ENCODE assay signal across 9 mouse cellular contexts in the genomic region with DNA sequence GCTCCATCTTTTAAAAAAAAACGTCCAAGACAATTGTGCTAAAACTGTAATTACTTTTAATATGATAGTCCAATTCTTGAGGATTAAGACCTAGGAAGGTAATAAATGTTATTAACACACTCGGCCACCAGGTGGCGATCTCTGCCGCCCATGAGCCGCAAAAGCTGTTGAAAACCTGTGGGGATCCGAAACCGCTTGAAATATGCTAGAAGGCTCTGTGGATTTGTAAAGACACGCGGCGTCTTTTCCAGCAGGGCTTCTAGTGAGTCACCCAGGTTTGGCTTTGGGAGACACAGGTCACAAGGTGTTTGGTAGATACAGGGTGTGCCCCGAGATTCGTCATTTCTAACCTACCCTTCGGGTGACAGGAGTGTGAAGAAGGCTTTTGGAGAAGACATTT. TPM values are rescaled to one million over a fixed set of nuclear protein-coding genes. Genes with fewer than 3 reads are reported as not detected.
DNase-seq lines count a peak whose midpoint lies in the region; ATAC-seq and TF ChIP-seq lines count a peak whose summit lies in the region.
"Had no signal": no experiment of that assay in that cellular context is flagged by ENCODE, and none has a peak within 500 bp of the region (broad histone marks: within the 10 kb centered on the region; RNA-seq: fewer than 3 reads in every experiment).

No protein-coding gene starts in this region.

- no peak overlapping the region for H3K4me3 ChIP-seq in ES-E14 (ENCODE audit: insufficient read depth in 1 of 2, low read depth in 1 of 2, low read length in 2 of 2, poor library complexity in 1 of 2, severe bottlenecking in 1 of 2)
- H3K4me3 ChIP-seq in liver, postnatal 0 days (ENCODE audit: low read depth, low read length) = no peak overlapping the region
- H3K4me3 ChIP-seq: limb, embryonic 12.5 days had no signal

- H3K4me2 ChIP-seq in liver, postnatal 0 days (ENCODE audit: low read depth, low read length) = peak overlapping the region; percentile 35; the same call in 1 of the 2 replicates
- H3K4me2 ChIP-seq: limb, embryonic 12.5 days had no signal

- peak; percentile 92 for TF ChIP-seq CTCF in liver, postnatal 0 days (IDR thresholded peaks at IDR 0.05; ENCODE audit: low read depth)

- peak; percentile 26; the same call in 1 of the 2 replicates for ATAC-seq in cerebellum, adult (ENCODE audit: insufficient number of reproducible peaks, low FRiP score, low TSS enrichment)
- peak; percentile 33; the same call in 1 of the 2 replicates for ATAC-seq in liver, postnatal 0 days

- H3K27ac ChIP-seq in ES-E14 (ENCODE audit: insufficient read depth, low read depth, low read length, poor library complexity, severe bottlenecking) = no peak overlapping the region
- H3K27ac ChIP-seq in liver, postnatal 0 days (ENCODE audit: low read depth) = no peak overlapping the region
- H3K27ac ChIP-seq: limb, embryonic 12.5 days had no signal

- in situ Hi-C loops in ES-E14 (cut with MboI; ENCODE audit: low sequenced_read_pairs in 2 of 2, unreplicated experiment in 2 of 2) = loop anchor here (5.0 to 10.0 kb wide), 2 partner anchors 94 to 96 kb away; no protein-coding TSS in a partner anchor

- no peaks in the 10 kb centered on the region for H3K27me3 ChIP-seq in liver, postnatal 0 days (ENCODE audit: insufficient read depth, low read length)
- H3K27me3 ChIP-seq: limb, embryonic 12.5 days had no signal

- no peak for TF ChIP-seq EP300 in liver, postnatal 0 days (IDR thresholded peaks at IDR 0.05; ENCODE audit: low read depth)

- 0 out of 4 replicates have a peak, but pooled peaks cover 2% of the 10 kb centered on the region in 2 experiments for H3K4me1 ChIP-seq in ES-E14 (ENCODE audit: control insufficient read depth in 2 of 2, insufficient read depth in 2 of 2, low read length in 2 of 2, poor library complexity in 1 of 2)
- H3K4me1 ChIP-seq in liver, postnatal 0 days (ENCODE audit: insufficient read depth) = peaks cover 3% of the 10 kb centered on the region; the same call in 1 of the 2 replicates
- H3K4me1 ChIP-seq: limb, embryonic 12.5 days had no signal

- no peak overlapping the region for H3K9ac ChIP-seq in ES-E14 (ENCODE audit: insufficient read depth, low read depth, low read length, poor library complexity, severe bottlenecking)
- H3K9ac ChIP-seq in liver, postnatal 0 days (replicated peaks) = no peak overlapping the region
- H3K9ac ChIP-seq: limb, embryonic 12.5 days had no signal

- DNase-seq in A20 (ENCODE audit: low read depth, low spot score) (peak; percentile 83), ES-E14 (ENCODE audit: low read depth, low spot score) (no peak)
- peak; percentile 50 to 77 for DNase-seq in frontal cortex, postnatal 25 days (ENCODE audit: low spot score in 2 of 2)
- peak; percentile 75 for DNase-seq in kidney, postnatal 14 days
- peak; percentile 83 for DNase-seq in liver, postnatal 0 days
- peak; percentile 82 for DNase-seq in retina, postnatal 1 day
- DNase-seq in urinary bladder, postnatal 14 days (ENCODE audit: low spot score) = peak; percentile 82

- H3K9me3 ChIP-seq in ES-E14 (ENCODE audit: control insufficient read depth, insufficient read depth, low read depth, low read length) = no peaks in the 10 kb centered on the region
- H3K9me3 ChIP-seq in liver, postnatal 0 days (ENCODE audit: low read length) = no peaks in the 10 kb centered on the region
- H3K9me3 ChIP-seq: limb, embryonic 12.5 days had no signal

- H3K36me3 ChIP-seq in ES-E14 (ENCODE audit: control insufficient read depth, insufficient read depth, low read length, poor library complexity, severe bottlenecking) = no peaks in the 10 kb centered on the region
- no peaks in the 10 kb centered on the region for H3K36me3 ChIP-seq in liver, postnatal 0 days (replicated peaks; ENCODE audit: insufficient read depth, low read length)
- H3K36me3 ChIP-seq: limb, embryonic 12.5 days had no signal

- WGBS in liver, postnatal 0 days (ENCODE audit: insufficient replicate concordance) = 23% methylated on average over 13 of the region's 13 CpGs

TF ChIP-seq in ES-E14, 5 proteins besides CTCF, POLR2A, EP300 and RAD21:
- TF ChIP-seq MAFK (IDR thresholded peaks at IDR 0.05; ENCODE audit: insufficient read depth, low read depth, low read length) = no peak
- no peak for TF ChIP-seq ZNF384 (IDR thresholded peaks at IDR 0.05; ENCODE audit: low read depth, low read length)
- TF ChIP-seq ZC3H11A (IDR thresholded peaks at IDR 0.05; ENCODE audit: borderline replicate concordance, low read depth, low read length) = peak; percentile 93
- TF ChIP-seq HCFC1 (IDR thresholded peaks at IDR 0.05; ENCODE audit: borderline replicate concordance, insufficient read depth, low read length) = no peak

RNA-seq across cellular contexts. Expression of gene Tex2, which starts 35.1 kb away (rescaled TPM):
- 33.6 and 34.4 TPM in 2 replicates for total RNA-seq in ES-E14 (2012; rRNA removed)
- polyA plus RNA-seq in liver, postnatal 0 days (2015; fragmentation: Nextera tagmentation; extraction: Ambion mirVana) = 9.9 and 11.3 TPM in 2 replicates
